Mouse (Mus musculus) stomach, embryonic 15.5 days (tissue): ENCODE results near the gene Sc5d. TPM values are rescaled to one million over a fixed set of nuclear protein-coding genes. Genes with fewer than 3 reads are reported as not detected.

Source experiments
- ATAC-seq: fragments of 200-750 bp; cut with Nextera tagmentation; 2 replicates; pipeline ENCODE4 v1.8.0; 2017; ENCODE audit warnings: low read depth, moderate number of reproducible peaks, moderate TSS enrichment; ENCODE audit not compliant: insufficient read depth, low FRiP score
- H3K27ac ChIP-seq: fragments of 300-500 bp; sonication (generic); 2 replicates; pipeline ENCODE4 v1.5.1; 2015; ENCODE audit warnings: mild to moderate bottlenecking, inconsistent platforms
- H3K27me3 ChIP-seq: fragments of 300-500 bp; sonication (generic); replicated peaks from 2 replicates; pipeline ENCODE4 v1.6.1; 2015; ENCODE audit warnings: inconsistent platforms
- H3K36me3 ChIP-seq: fragments of 300-500 bp; sonication (generic); 2 replicates; pipeline ENCODE4 v1.6.1; 2015; ENCODE audit warnings: inconsistent platforms
- H3K4me1 ChIP-seq: fragments of 300-500 bp; sonication (generic); 2 replicates; pipeline ENCODE4 v1.6.1; 2015; ENCODE audit warnings: inconsistent platforms
- H3K4me2 ChIP-seq: fragments of 300-500 bp; sonication (generic); 2 replicates; pipeline ENCODE4 v1.6.1; 2015; ENCODE audit warnings: mild to moderate bottlenecking, inconsistent platforms
- H3K4me3 ChIP-seq: fragments of 300-500 bp; sonication (generic); replicated peaks from 2 replicates; pipeline ENCODE4 v1.5.1; 2015; ENCODE audit warnings: inconsistent platforms
- H3K9ac ChIP-seq: fragments of 300-500 bp; sonication (generic); 2 replicates; pipeline ENCODE4 v1.6.1; 2015; ENCODE audit warnings: inconsistent platforms
- H3K9me3 ChIP-seq: fragments of 300-500 bp; sonication (generic); 2 replicates; pipeline ENCODE4 v1.6.1; 2016; ENCODE audit warnings: inconsistent platforms
- WGBS: fragments of 180-500 bp; shearing (Covaris S2); methylation state at CpG from one replicate; pipeline ENCODE4 v1.1.7; 2015; 5-methylcytosine and 5-hydroxymethylcytosine counted together
- polyA plus RNA-seq: library from polyadenylated mRNA; unstranded; fragments of >200 nt; fragmentation: Nextera tagmentation; extraction: Ambion mirVana; gene quantifications from 2 replicates; pipeline ENCODE4 v1.2.1, GENCODE M21; 2015

The Sc5d gene
- polyA plus RNA-seq, 1 experiment from 2014 or later: 72.1 TPM

DNA sequence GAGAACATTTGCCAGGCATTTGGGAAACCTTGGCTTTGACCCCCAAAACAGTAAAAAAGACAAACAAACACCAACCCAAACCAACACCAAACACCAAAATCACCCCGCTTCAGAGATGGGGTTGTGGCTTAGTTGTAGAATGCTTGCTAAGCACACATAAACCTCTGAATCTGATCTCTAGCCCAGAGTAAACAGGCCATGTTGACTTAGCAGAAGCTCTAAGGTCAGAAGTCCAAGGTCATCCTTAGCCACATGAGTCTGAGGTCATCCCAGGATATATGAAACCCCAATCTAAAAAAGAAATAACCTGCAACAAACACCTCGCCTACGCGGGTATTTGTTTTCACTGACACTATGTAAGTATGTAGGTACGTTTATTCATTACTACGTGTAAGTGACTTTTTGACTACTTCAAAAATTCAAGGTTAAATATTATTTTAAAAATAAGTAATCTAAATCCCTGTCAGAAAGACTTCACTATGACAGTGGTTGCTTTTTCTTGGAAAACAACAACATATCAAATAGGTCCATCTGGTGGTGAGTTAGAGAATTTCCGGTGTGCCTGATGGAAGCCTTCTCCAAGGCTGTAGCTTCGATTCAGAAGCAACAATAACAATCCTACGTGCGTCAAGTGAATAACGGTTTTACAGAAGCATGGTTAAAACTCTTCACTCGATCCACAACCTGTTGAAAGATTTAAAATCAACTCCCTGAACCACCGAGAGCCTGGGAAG, 11.1 kb upstream of the Sc5d start:
- no peak overlapping the region for H3K27ac ChIP-seq
- no peak overlapping the region for H3K4me3 ChIP-seq
- H3K9ac ChIP-seq: no peak overlapping the region
- no peaks in the 10 kb centered on the region for H3K4me1 ChIP-seq
- no peaks in the 10 kb centered on the region for H3K27me3 ChIP-seq
- WGBS: 40% methylated on average over 13 of the region's 13 CpGs
- H3K4me2 ChIP-seq: no peak overlapping the region
- no peaks in the 10 kb centered on the region for H3K9me3 ChIP-seq
- no peaks in the 10 kb centered on the region for H3K36me3 ChIP-seq
- no peak for ATAC-seq

DNA sequence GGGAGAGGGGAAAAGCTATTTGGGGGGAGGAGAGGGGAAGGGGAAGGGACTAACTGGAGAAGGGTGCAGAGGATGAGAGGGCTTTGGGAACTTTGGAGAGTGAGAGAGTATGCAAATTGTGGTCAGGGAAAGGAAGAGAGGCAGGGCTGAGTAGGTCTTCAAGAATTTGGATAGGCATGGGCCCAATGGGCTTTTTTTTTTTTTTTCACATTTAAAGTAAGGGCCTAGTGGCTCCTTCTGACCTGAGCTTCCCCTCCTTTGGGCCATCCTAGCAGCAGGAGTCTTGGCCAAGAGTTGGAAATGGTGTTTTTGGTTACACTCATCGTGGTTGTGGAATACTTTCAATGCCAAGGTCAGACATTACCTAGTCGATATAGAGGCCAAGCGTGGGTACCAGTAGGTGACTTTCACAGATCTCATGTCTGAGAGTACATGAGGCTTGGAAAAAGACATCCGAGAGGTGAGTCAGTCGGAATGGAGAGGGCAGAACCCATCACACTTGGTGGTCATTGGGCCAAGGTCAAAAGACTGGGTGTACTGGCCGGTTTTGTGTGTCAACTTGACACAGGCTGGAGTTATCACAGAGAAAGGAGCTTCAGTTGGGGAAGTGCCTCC, 9.7 kb upstream of the Sc5d start:
- Histone ChIP-seq H3K36me3 (no peaks in the 10 kb centered on the region), H3K9me3 (no peaks in the 10 kb centered on the region), H3K27ac (no peak overlapping the region), H3K9ac (no peak overlapping the region), H3K27me3 (no peaks in the 10 kb centered on the region), H3K4me2 (no peak overlapping the region), H3K4me3 (no peak overlapping the region), H3K4me1 (no peaks in the 10 kb centered on the region)
- no peak for ATAC-seq
- WGBS: 89% methylated on average over 6 of the region's 6 CpGs

DNA sequence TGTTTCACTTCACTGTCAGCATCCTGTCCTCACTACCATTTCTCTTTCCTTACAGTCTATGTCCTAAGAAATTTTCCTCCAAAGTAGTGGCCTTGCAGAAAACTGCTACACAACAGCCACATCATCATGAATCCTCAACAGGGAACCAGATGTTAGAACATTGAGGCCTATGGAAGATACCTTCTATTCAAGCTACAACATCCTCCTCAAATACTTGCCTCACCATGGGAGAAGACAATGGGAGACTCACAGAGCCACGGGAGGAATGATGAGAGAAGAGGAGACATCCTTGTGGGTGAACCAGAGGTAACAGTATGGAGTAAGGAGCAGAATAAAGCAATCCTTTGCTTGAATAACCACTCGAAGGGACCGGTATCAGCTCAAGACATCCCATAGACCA, 9.1 kb upstream of the Sc5d start:
- no peaks in the 10 kb centered on the region for H3K9me3 ChIP-seq
- H3K4me3 ChIP-seq: no peak overlapping the region
- H3K9ac ChIP-seq: no peak overlapping the region
- no peak for ATAC-seq
- H3K36me3 ChIP-seq: no peaks in the 10 kb centered on the region
- WGBS: 82% methylated on average over 3 of the region's 3 CpGs
- no peaks in the 10 kb centered on the region for H3K4me1 ChIP-seq
- H3K4me2 ChIP-seq: no peak overlapping the region
- no peak overlapping the region for H3K27ac ChIP-seq
- H3K27me3 ChIP-seq: no peaks in the 10 kb centered on the region

DNA sequence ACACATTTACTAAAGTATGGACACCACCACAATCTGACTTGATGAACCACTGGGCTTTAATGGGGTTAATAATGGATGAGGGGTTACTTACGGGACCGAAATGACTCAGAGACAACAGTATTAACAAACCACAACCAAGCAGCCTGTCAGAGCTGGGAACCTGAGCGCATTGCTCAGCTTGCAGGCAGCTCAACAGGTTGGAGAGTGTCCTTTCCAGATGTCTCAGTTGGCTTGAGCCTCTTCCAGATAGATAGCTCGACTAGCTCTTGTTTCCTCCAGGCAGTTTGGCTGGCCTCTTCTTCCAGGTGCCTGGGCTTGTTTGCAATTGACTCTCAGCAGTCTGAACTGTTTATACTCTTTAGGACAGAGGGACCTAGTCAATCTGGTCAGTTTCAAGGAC, 8.6 kb upstream of the Sc5d start:
- Histone ChIP-seq H3K4me3 (no peak overlapping the region), H3K27me3 (no peaks in the 10 kb centered on the region), H3K4me1 (no peaks in the 10 kb centered on the region), H3K27ac (no peak overlapping the region), H3K9me3 (no peaks in the 10 kb centered on the region), H3K36me3 (no peaks in the 10 kb centered on the region), H3K4me2 (no peak overlapping the region), H3K9ac (no peak overlapping the region)
- 38% methylated on average over 4 of the region's 4 CpGs for WGBS
- no peak for ATAC-seq

DNA sequence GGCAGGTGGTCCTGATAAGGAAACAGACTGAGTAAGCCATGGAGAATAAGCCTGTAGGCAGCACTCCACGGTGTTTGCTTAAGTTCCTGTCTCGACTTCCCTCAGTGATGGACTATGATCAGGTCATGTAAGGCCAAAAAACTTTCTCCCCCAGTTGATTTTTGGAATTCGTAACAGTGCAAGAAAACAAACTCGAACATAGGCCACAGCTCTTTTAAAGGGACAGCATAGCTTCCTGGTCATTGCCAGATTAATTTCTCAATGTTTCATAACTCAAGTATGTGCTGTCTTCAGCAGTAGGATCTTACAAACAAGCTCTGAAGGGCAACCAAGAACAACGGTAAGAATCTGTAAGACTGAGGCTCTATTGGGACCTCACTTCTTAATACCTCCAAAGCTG, 7.4 kb upstream of the Sc5d start:
- Histone ChIP-seq H3K36me3 (no peaks in the 10 kb centered on the region), H3K27ac (no peak overlapping the region), H3K27me3 (no peaks in the 10 kb centered on the region), H3K4me1 (no peaks in the 10 kb centered on the region), H3K4me2 (no peak overlapping the region), H3K9ac (no peak overlapping the region), H3K4me3 (no peak overlapping the region), H3K9me3 (no peaks in the 10 kb centered on the region)
- 69% methylated on average over 5 of the region's 5 CpGs for WGBS
- no peak for ATAC-seq

DNA sequence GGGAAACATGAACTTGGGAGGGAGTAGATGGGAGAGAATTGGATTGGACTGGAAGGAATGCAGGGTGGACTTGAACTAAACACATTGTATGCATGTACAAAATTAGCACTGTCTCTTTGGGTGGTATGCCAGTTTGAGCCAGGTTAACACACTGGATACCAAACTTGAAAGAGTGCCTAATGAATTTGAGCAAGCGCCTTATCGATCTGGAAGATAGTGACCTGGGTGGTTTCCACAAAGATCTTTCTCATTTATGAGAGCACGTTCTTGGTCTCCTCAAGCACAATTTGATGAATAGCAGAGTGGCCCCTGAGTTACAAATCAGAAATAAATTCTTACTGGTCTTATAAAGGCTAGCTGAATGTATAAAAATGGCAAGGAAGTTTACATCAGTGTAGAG, 6.6 kb upstream of the Sc5d start:
- H3K27ac ChIP-seq: no peak overlapping the region
- no peak overlapping the region for H3K4me2 ChIP-seq
- H3K4me1 ChIP-seq: no peaks in the 10 kb centered on the region
- WGBS: 88% methylated on average over 3 of the region's 3 CpGs
- H3K9me3 ChIP-seq: no peaks in the 10 kb centered on the region
- H3K4me3 ChIP-seq: no peak overlapping the region
- no peak for ATAC-seq
- no peak overlapping the region for H3K9ac ChIP-seq
- H3K27me3 ChIP-seq: no peaks in the 10 kb centered on the region
- H3K36me3 ChIP-seq: no peaks in the 10 kb centered on the region

DNA sequence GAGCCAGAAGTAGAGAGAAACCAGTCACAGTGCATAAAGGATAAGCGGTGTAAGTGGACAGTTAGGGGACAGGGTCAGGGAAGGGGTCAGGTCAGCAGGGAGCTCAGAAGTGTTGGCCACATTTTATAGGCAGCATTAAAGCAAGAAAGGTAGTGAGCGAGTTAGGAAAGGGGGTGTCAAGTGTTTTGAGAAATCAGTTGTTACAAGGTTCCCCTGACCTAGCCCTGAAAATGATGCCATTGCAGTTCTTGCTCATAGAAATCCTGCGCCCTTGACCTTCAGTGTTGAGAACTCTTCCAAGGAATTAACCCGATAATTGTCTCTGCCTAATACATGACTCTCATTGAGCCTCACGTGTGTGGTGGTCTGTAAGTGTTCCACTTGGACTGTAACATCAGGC, 6.0 kb upstream of the Sc5d start:
- Histone ChIP-seq H3K27ac (no peak overlapping the region), H3K9ac (no peak overlapping the region), H3K4me2 (no peak overlapping the region), H3K36me3 (no peaks in the 10 kb centered on the region), H3K4me3 (no peak overlapping the region), H3K9me3 (no peaks in the 10 kb centered on the region), H3K4me1 (no peaks in the 10 kb centered on the region), H3K27me3 (no peaks in the 10 kb centered on the region)
- WGBS: 81% methylated on average over 5 of the region's 5 CpGs
- ATAC-seq: no peak

DNA sequence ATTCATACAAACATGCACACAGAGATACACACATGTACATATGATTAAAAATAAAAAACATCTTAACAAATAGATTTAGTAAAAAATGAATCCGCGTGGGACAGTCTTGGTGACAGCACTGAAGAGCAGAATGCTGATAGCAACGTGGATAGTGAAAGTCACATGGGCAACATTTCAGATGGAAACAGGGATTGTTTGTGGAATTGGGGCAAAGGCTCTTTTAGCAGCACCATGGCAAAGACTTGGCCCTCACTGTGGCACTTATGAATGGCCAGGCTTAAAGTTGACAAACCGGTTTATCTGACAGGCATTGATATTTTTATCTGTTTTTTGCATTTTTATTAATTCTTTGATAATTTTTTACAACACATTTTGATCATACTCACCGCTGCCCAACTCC, 4.3 kb upstream of the Sc5d start:
- no peaks in the 10 kb centered on the region for H3K36me3 ChIP-seq
- WGBS: 78% methylated on average over 5 of the region's 5 CpGs
- H3K4me1 ChIP-seq: no peaks in the 10 kb centered on the region
- H3K4me2 ChIP-seq: no peak overlapping the region
- H3K9ac ChIP-seq: no peak overlapping the region
- H3K9me3 ChIP-seq: no peaks in the 10 kb centered on the region
- no peak overlapping the region for H3K27ac ChIP-seq
- no peak for ATAC-seq
- no peaks in the 10 kb centered on the region for H3K27me3 ChIP-seq
- no peak overlapping the region for H3K4me3 ChIP-seq

DNA sequence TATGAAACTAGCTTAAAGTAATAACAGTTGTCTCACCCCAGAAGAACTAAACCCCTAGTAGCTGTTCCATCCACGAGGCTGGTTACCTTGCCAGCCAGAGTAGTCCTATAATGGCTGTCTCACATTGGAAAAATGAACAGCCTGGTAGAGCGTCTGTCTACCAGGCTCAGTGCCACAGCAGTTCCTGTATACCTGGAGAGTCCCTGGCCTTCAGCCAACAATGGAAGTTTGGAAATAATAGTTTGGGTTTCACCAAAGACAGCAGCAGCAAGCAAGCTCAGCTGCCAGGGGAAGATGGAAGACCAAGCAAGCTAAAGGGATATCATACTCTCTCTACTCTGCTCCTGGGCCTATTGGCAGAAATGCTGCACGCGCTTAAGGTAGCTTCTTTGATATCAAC, 1.3 kb upstream of the Sc5d start:
- Histone ChIP-seq H3K27me3 (no peaks in the 10 kb centered on the region), H3K4me3 (no peak overlapping the region), H3K9ac (no peak overlapping the region), H3K4me1 (0 out of 2 replicates have a peak, but pooled peaks cover 3% of the 10 kb centered on the region), H3K27ac (no peak overlapping the region), H3K36me3 (no peaks in the 10 kb centered on the region), H3K4me2 (no peak overlapping the region), H3K9me3 (no peaks in the 10 kb centered on the region)
- no peak for ATAC-seq
- WGBS: 93% methylated on average over 4 of the region's 4 CpGs

DNA sequence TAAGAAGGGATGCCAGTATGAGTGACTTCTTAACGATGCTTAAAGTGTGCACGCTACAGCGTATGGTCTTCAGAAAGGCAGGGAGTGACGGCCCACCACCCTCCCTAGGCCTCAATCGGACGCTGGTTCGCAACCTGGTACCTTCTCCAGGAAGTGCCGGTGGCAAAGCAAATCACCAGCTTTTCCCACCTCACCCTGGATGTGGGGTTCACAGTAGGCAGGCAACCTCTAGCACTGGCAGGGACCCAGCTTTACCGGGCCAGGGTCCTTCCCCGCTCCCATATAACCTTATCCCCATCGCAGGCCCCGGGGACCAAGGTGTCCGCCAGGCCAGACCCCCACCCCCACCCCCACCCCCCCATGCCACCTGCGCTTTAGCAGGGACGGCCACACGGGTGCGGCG, 346 bp downstream of the Sc5d start:
- Histone ChIP-seq H3K27ac (peak overlapping the region; percentile 68; the same call in 1 of the 2 replicates), H3K4me3 (peak overlapping the region; percentile 82), H3K4me1 (0 out of 2 replicates have a peak, but pooled peaks cover 3% of the 10 kb centered on the region), H3K9ac (peak overlapping the region; percentile 76), H3K9me3 (no peaks in the 10 kb centered on the region), H3K4me2 (peak overlapping the region; percentile 81), H3K27me3 (no peaks in the 10 kb centered on the region), H3K36me3 (no peaks in the 10 kb centered on the region; the same call in 1 of the 2 replicates)
- peak; percentile 54 for ATAC-seq
- under 1% methylated on average over 18 of the region's 18 CpGs for WGBS

DNA sequence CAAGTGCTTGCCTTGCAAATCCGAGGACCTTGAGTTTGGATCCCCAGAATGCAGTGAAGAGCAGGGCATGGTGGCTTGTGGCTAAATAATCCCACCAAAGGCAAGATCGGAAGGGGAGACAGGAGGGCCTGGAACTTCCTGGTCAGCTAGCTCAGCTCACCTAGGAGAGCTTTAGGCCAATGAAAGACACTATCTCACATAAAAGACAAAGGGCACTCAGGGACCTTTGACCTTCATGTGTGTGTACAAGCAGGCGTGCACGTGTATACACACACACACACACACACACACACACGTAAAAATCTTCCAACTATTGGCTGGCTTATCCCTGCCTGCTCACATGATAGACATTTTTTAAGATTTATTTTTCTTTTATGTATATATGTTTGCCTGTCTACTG, 3.6 kb downstream of the Sc5d start:
- Histone ChIP-seq H3K4me2 (no peak overlapping the region), H3K4me3 (no peak overlapping the region), H3K9ac (no peak overlapping the region), H3K27ac (no peak overlapping the region), H3K9me3 (no peaks in the 10 kb centered on the region), H3K27me3 (no peaks in the 10 kb centered on the region), H3K36me3 (peaks cover 22% of the 10 kb centered on the region), H3K4me1 (0 out of 2 replicates have a peak, but pooled peaks cover 3% of the 10 kb centered on the region)
- WGBS: 76% methylated on average over 5 of the region's 5 CpGs
- no peak for ATAC-seq

DNA sequence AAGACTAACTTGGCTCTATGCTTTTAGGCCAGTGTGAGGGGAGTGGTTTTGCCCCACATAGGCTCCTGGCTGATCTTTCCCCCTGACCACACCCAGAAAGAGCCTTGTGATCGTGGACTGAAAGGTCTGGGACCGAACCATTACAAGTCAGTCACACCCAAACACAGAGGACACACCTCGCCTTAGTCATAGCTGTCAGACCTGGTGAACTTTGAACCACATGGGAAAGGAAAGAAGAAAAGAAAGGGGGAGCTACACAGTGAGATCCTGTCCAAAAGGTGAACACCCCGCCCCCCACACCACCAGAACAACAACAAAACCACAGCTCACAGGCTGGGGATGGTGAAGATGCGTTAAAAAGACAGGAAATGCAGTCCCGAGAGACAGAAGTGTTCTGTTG, 14.9 kb downstream of the Sc5d start:
- H3K4me3 ChIP-seq: no peak overlapping the region
- H3K4me1 ChIP-seq: no peaks in the 10 kb centered on the region
- H3K9ac ChIP-seq: no peak overlapping the region
- H3K27ac ChIP-seq: no peak overlapping the region; the same call in 1 of the 2 replicates
- no peak overlapping the region for H3K4me2 ChIP-seq
- WGBS: 65% methylated on average over 6 of the region's 6 CpGs
- H3K9me3 ChIP-seq: no peaks in the 10 kb centered on the region
- no peaks in the 10 kb centered on the region for H3K27me3 ChIP-seq
- H3K36me3 ChIP-seq: no peaks in the 10 kb centered on the region
- peak; percentile 80 for ATAC-seq
